Mouse (Mus musculus) subcutaneous adipose tissue, adult 2 months (tissue): Measurements from ENCODE around the gene Gm11938. TPM values are rescaled to one million over a fixed set of nuclear protein-coding genes. Genes with fewer than 3 reads are reported as not detected.

Experiments used
- polyA plus RNA-seq: library from polyadenylated mRNA; depleted of rRNA; stranded (reverse); fragments of >200 nt; gene quantifications from 2 replicates; pipeline ENCODE4 v1.2.3, GENCODE M21; 2012; ENCODE audit warnings: low replicate concordance; rRNA removed

The Gm11938 gene
- polyA plus RNA-seq: not detected in 2 replicates

GRCm38 (mm10) chr11:99603208-99603607, at the start of gene Gm11938:
Gene Gm11938, minus strand, starts transcription at chr11:99603308.

GRCm38 (mm10) chr11:99650136-99650535, 47.0 kb upstream of the Gm11938 start, which contains the start of gene Gm11555:
Gene Gm11555, minus strand, starts transcription at chr11:99650236.

GRCm38 (mm10) chr11:99643635-99644139, 40.6 kb upstream of the Gm11938 start, which contains the start of gene Krtap4-7:
Gene Krtap4-7, minus strand, starts transcription at chr11:99644089.

DNA sequence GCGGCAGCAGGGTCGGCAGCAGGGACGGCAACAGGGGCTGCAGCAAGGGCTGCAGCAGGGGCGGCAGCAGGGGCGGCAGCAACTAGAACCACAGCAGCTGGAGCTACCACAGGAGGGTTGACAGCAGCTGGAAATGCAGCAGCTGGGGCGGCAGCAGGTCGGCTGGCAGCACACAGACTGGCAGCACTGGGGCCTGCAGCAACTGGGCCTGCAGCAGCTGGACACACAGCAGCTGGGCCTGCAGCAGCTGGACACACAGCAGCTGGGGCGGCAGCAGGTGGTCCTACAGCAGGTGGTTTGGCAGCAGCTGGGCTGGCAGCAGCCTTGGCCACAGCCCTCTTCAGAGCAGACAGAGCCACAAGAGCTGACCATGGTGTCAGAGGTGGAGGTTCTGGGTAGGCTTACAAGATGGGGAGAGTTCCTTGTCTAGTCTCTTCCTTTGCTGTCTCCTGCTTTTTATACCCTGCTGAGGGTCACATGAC, 31.6 kb upstream of the Gm11938 start, which contains the start of gene Krtap4-2:
TSS of gene Krtap4-2 (minus strand) at position 432 of the 482 bp plus-strand sequence.

DNA sequence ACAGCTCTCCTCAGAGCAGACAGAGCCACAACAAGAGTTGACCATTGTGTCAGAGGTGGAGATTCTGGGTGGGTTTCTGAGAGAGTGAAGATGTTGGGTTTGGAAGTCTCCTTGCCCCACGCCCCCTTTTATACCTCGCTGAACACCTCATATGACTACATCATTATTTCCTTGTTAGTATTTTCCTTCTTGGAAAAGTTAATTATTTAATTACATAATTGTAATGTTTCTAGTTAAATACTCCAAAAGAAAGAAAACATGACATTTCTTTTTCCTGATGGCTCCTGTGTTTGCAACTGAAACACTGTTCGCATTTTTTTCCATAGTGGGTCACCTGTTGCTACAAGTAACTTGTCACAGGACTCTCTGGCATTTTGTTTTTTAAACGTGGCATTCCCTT, 25.0 kb upstream of the Gm11938 start, which contains the start of gene Krtap4-1:
TSS of gene Krtap4-1 (minus strand) at position 101 of the 400 bp plus-strand sequence.

GRCm38 (mm10) chr11:99620335-99620734, 17.2 kb upstream of the Gm11938 start, which contains the start of gene Gm11562:
Gene Gm11562, minus strand, starts transcription at chr11:99620435.

DNA sequence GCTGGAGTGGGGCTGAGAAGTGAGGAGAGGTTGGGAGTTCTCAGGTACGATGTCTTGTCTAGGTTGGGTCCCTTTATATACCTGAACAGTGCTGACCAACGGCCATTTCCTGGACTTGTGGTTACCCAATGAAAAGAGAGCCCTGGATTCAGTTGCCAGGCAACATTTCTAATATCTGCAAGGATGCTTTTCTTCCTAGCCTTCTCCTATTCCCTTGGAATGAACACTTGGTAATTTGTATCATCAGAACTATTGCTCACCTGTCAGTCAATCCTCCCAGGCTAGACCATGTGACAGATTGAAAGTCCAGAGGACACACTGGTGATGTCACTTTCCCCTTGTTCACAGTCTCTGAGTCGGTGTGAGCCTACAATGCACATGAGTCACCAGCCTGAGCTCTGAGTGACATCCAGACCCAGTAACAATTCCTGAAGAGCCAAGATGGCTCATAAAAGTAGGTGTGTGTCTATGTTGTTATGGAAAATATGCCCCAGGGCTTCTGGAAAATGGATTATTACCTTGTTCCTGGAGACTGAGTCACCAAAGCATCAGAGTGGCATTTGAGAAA, 11.8 kb upstream of the Gm11938 start, which contains the start of gene Krtap2-4:
TSS of gene Krtap2-4 (minus strand) at position 51 of the 568 bp plus-strand sequence.

GRCm38 (mm10) chr11:99610089-99610488, 7.0 kb upstream of the Gm11938 start, which contains the start of gene Gm11937:
Gene Gm11937, minus strand, starts transcription at chr11:99610189.

GRCm38 (mm10) chr11:99597742-99598141, 5.4 kb downstream of the Gm11938 start, which contains the start of gene Krtap9-3:
Gene Krtap9-3, minus strand, starts transcription at chr11:99598105.

DNA sequence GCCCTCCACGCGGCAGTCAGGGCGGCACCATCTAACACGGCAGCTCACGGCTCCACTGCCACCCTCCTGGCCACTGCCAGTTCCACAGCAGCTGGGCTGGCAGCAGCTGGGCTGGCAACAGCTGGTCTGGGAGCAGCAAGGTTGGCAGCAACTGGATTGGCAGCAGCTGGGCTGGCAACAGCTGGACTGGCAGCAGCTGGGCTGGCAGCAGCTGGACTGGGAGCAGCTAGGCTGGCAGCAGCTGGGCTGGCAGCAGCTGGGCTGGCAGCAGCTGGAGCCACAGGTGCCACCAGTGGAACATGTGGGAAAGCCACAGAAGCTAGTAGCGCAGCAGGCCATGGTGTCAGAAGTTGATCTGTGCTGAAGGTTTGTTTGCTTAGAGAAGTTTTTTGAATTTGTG, 12.1 kb downstream of the Gm11938 start, which contains the start of gene Krtap1-3:
TSS of gene Krtap1-3 (minus strand) at position 359 of the 400 bp plus-strand sequence.

GRCm38 (mm10) chr11:99583245-99583704, 19.8 kb downstream of the Gm11938 start, which contains the start of gene Krtap1-4:
Gene Krtap1-4, minus strand, starts transcription at chr11:99583654.

DNA sequence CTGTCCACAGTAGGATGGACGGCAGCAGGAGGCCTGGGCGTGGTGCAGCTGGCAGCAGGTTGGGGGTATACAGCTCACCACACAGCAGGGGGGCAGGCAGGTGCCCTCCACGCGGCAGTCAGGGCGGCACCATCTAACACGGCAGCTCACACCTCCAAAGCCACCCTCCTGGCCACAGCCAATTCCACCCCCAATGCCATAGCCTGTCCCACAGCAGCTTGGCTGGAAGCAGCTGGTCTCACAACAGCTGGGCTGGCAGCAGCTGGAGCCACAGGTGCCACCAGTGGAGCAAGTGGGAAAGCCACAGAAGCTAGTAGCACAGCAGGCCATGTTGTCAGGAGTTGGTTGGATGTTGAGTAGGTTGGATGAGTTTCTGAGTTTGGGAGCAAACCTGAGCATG, 22.5 kb downstream of the Gm11938 start, which contains the start of gene Krtap1-5:
TSS of gene Krtap1-5 (minus strand) at position 381 of the 400 bp plus-strand sequence.

GRCm38 (mm10) chr11:99566530-99566929, 36.6 kb downstream of the Gm11938 start, which contains the start of gene Krtap3-1:
Gene Krtap3-1, minus strand, starts transcription at chr11:99566630.

GRCm38 (mm10) chr11:99559366-99559765, 43.7 kb downstream of the Gm11938 start, which contains the start of gene Gm11939:
Gene Gm11939, minus strand, starts transcription at chr11:99559466.

DNA sequence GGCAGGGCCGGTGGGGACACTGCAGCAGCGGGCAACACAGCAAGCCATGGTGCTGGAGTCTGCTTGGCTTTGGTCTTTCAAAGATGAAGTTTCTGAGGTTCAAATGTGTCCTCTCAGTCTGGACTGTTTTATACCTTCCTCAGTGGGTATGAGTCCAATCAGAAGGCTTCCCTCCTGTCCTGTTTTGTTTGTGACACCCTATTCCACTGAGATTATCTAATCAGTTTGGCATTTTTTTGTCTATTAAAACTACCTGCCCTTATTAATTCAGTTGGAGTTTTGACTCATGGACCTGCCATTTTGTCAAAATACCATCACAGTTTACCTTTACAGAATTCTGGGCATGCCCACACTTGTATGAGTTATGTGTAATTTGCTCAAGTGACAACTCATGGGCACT, 46.4 kb downstream of the Gm11938 start, which contains the start of gene Krtap3-2:
TSS of gene Krtap3-2 (minus strand) at position 101 of the 400 bp plus-strand sequence.

Other genes starting within 250 kb of the Gm11938 start
- gene Krt28, start 228.4 kb downstream of the Gm11938 start, polyA plus RNA-seq: 0.09 and 0.12 TPM in 2 replicates
- gene Krt10, start 213.9 kb downstream of the Gm11938 start, polyA plus RNA-seq: 0.95 and 1.5 TPM in 2 replicates
- gene Krt12, start 181.0 kb downstream of the Gm11938 start, polyA plus RNA-seq: 0.48 TPM in 1 of 2 replicates, not detected in the other
- 0.21 and 0.69 TPM in 2 replicates for gene Krt20, start 165.2 kb downstream of the Gm11938 start, polyA plus RNA-seq
- 7.2 TPM in 1 of 2 replicates, not detected in the other for gene Krt23, start 110.2 kb downstream of the Gm11938 start, polyA plus RNA-seq
- gene Krt39, start 82.0 kb downstream of the Gm11938 start, polyA plus RNA-seq: 0.33 TPM in 1 of 2 replicates, not detected in the other
- gene Krt40, start 60.1 kb downstream of the Gm11938 start, polyA plus RNA-seq: not detected in 2 replicates
- gene Krtap3-3, start 52.4 kb downstream of the Gm11938 start, polyA plus RNA-seq: not detected in 2 replicates
- not detected in 2 replicates for gene Krtap3-2, start 46.5 kb downstream of the Gm11938 start, polyA plus RNA-seq
- gene Gm11939, start 43.8 kb downstream of the Gm11938 start, polyA plus RNA-seq: not detected in 2 replicates
- gene Krtap3-1, start 36.7 kb downstream of the Gm11938 start, polyA plus RNA-seq: not detected in 2 replicates
- gene Krtap1-5, start 22.3 kb downstream of the Gm11938 start, polyA plus RNA-seq: not detected in 2 replicates
- not detected in 2 replicates for gene Krtap1-4, start 19.7 kb downstream of the Gm11938 start, polyA plus RNA-seq
- gene Krtap1-3, start 12.0 kb downstream of the Gm11938 start, polyA plus RNA-seq: not detected in 2 replicates
- not detected in 2 replicates for gene Krtap9-3, start 5.2 kb downstream of the Gm11938 start, polyA plus RNA-seq
- gene Gm11937, start 6.9 kb upstream of the Gm11938 start, polyA plus RNA-seq: not detected in 2 replicates
- gene Krtap2-4, start 11.5 kb upstream of the Gm11938 start, polyA plus RNA-seq: not detected in 2 replicates
- not detected in 2 replicates for gene Gm11562, start 17.1 kb upstream of the Gm11938 start, polyA plus RNA-seq
- gene Krtap4-1, start 24.9 kb upstream of the Gm11938 start, polyA plus RNA-seq: not detected in 2 replicates
- not detected in 2 replicates for gene Krtap4-2, start 31.8 kb upstream of the Gm11938 start, polyA plus RNA-seq
- not detected in 2 replicates for gene Krtap4-7, start 40.8 kb upstream of the Gm11938 start, polyA plus RNA-seq
- not detected in 2 replicates for gene Gm11555, start 46.9 kb upstream of the Gm11938 start, polyA plus RNA-seq
- gene Gm11563, start 55.7 kb upstream of the Gm11938 start, polyA plus RNA-seq: not detected in 2 replicates
- gene Krtap4-6, start 62.7 kb upstream of the Gm11938 start, polyA plus RNA-seq: not detected in 2 replicates
- gene Gm14190, start 87.4 kb upstream of the Gm11938 start, polyA plus RNA-seq: not detected in 2 replicates
- not detected in 2 replicates for gene Gm14180, start 131.0 kb upstream of the Gm11938 start, polyA plus RNA-seq
- not detected in 2 replicates for gene Gm11595, start 169.6 kb upstream of the Gm11938 start, polyA plus RNA-seq
- gene Krtap4-8, start 177.4 kb upstream of the Gm11938 start, polyA plus RNA-seq: not detected in 2 replicates
- gene Krtap4-9, start 181.9 kb upstream of the Gm11938 start, polyA plus RNA-seq: not detected in 2 replicates
- not detected in 2 replicates for gene Gm11596, start 190.2 kb upstream of the Gm11938 start, polyA plus RNA-seq
- not detected in 2 replicates for gene Gm11569, start 195.6 kb upstream of the Gm11938 start, polyA plus RNA-seq
- gene Gm11554, start 201.1 kb upstream of the Gm11938 start, polyA plus RNA-seq: not detected in 2 replicates
- gene Krtap4-13, start 206.6 kb upstream of the Gm11938 start, polyA plus RNA-seq: not detected in 2 replicates
- gene Gm11564, start 212.4 kb upstream of the Gm11938 start, polyA plus RNA-seq: not detected in 2 replicates
- gene 2300003K06Rik, start 234.8 kb upstream of the Gm11938 start, polyA plus RNA-seq: not detected in 2 replicates
- not detected in 2 replicates for gene Krtap4-16, start 248.3 kb upstream of the Gm11938 start, polyA plus RNA-seq